Mouse (Mus musculus) kidney, postnatal 0 days (tissue): Measurements from ENCODE around the gene Grm4. TPM values are rescaled to one million over a fixed set of nuclear protein-coding genes. Genes with fewer than 3 reads are reported as not detected.

Source experiments
- ATAC-seq: fragments of 200-750 bp; cut with Nextera tagmentation; replicated peaks from 2 replicates; pipeline ENCODE4 v1.8.0; 2017; ENCODE audit warnings: low read depth, moderate number of reproducible peaks, moderate TSS enrichment, moderate library complexity; ENCODE audit not compliant: low FRiP score
- DNase-seq: peaks from one replicate; pipeline ENCODE4 v3.0.0-alpha.2; 2016; ENCODE audit warnings: low spot score
- H3K27ac ChIP-seq: fragments of 300-500 bp; sonication (generic); 2 replicates; pipeline ENCODE4 v1.5.1; 2014; ENCODE audit warnings: mild to moderate bottlenecking
- H3K27me3 ChIP-seq: fragments of 300-500 bp; sonication (generic); 2 replicates; pipeline ENCODE4 v1.6.1; 2014; ENCODE audit warnings: low read length, mixed read lengths; ENCODE audit not compliant: insufficient read depth
- H3K36me3 ChIP-seq: fragments of 300-500 bp; sonication (generic); 2 replicates; pipeline ENCODE4 v1.6.1; 2014; ENCODE audit warnings: low read length, mixed read lengths; ENCODE audit not compliant: insufficient read depth
- H3K4me1 ChIP-seq: fragments of 300-500 bp; sonication (generic); replicated peaks from 2 replicates; pipeline ENCODE4 v1.6.1; 2014; ENCODE audit warnings: antibody characterized with exemption, low read length, mixed read lengths; ENCODE audit not compliant: insufficient read depth
- H3K4me2 ChIP-seq: fragments of 300-500 bp; sonication (generic); 2 replicates; pipeline ENCODE4 v1.6.1; 2014; ENCODE audit warnings: mild to moderate bottlenecking, low read length, moderate library complexity, mixed read lengths
- H3K4me3 ChIP-seq: fragments of 300-500 bp; sonication (generic); replicated peaks from 2 replicates; pipeline ENCODE4 v1.5.1; 2014; ENCODE audit warnings: low read depth, low read length
- H3K9ac ChIP-seq: fragments of 300-500 bp; sonication (generic); 2 replicates; pipeline ENCODE4 v1.6.1; 2014; ENCODE audit warnings: low read depth, low read length
- H3K9me3 ChIP-seq: fragments of 300-500 bp; sonication (generic); replicated peaks from 2 replicates; pipeline ENCODE4 v1.6.1; 2016; ENCODE audit warnings: low read length, inconsistent platforms, mixed read lengths
- CTCF ChIP-seq: IDR thresholded peaks from 2 replicates; pipeline ENCODE4 v1.5.1; 2016; ENCODE audit warnings: antibody characterized with exemption, low read depth, mild to moderate bottlenecking, moderate library complexity
- WGBS: fragments of 180-500 bp; shearing (Covaris S2); extraction: QIAGEN DNeasy Blood & Tissue Kit; methylation state at CpG from one replicate; pipeline ENCODE4 v1.1.7; 2014; 5-methylcytosine and 5-hydroxymethylcytosine counted together
- polyA plus RNA-seq: library from polyadenylated mRNA; unstranded; fragments of >200 nt; fragmentation: Nextera tagmentation; extraction: Ambion mirVana; gene quantifications from 2 replicates; pipeline ENCODE4 v1.2.1, GENCODE M21; 2015

Grm4 gene
- polyA plus RNA-seq, 1 experiment from 2014 or later: 1.3 TPM

- peak within 1 kb of the TSS; percentile 96 for H3K27ac ChIP-seq
- TF ChIP-seq CTCF: no peak
Observed at GRCm38 (mm10) chr17:27556315-27557011, 35.3 kb upstream of the Grm4 start, which contains the start of gene Hmga1. TSS of gene Hmga1 (plus strand) at chr17:27556497.

GRCm38 (mm10) chr17:27555512-27556172, 34.4 kb upstream of the Grm4 start:
- peak; percentile 92 for DNase-seq
- Histone ChIP-seq H3K27me3 (no peaks in the 10 kb centered on the region), H3K4me1 (peaks cover 18% of the 10 kb centered on the region), H3K9ac (peak overlapping the region; percentile 88), H3K9me3 (no peaks in the 10 kb centered on the region), H3K27ac (peak overlapping the region; percentile 96), H3K4me2 (peak overlapping the region; percentile 91), H3K4me3 (peak overlapping the region; percentile 77), H3K36me3 (no peaks in the 10 kb centered on the region)
- peak; percentile 51 for ATAC-seq
- under 1% methylated on average over 55 of the region's 55 CpGs for WGBS
- 0 out of 2 replicates have a peak, but pooled peaks have one; percentile 9 for TF ChIP-seq CTCF

More at GRCm38 (mm10) chr17:27556315-27557011, 35.3 kb upstream of the Grm4 start, which contains the start of gene Hmga1:
- H3K27me3 ChIP-seq: no peaks in the 10 kb centered on the region
- under 1% methylated on average over 78 of the region's 79 CpGs for WGBS
- H3K4me1 ChIP-seq: peaks cover 18% of the 10 kb centered on the region
- H3K36me3 ChIP-seq: no peaks in the 10 kb centered on the region
- H3K4me2 ChIP-seq: peak within 1 kb of the TSS; percentile 91
- peak within 1 kb of the TSS; percentile 88 for H3K9ac ChIP-seq
- ATAC-seq: peak; percentile 62
- DNase-seq: peak; percentile 90
- peak within 1 kb of the TSS; percentile 77 for H3K4me3 ChIP-seq
- H3K9me3 ChIP-seq: no peaks in the 10 kb centered on the region

- no peak for TF ChIP-seq CTCF
- ATAC-seq: peak; percentile 27
- Histone ChIP-seq H3K36me3 (no peaks in the 10 kb centered on the region), H3K4me1 (peaks cover 18% of the 10 kb centered on the region), H3K4me2 (peak overlapping the region; percentile 91), H3K9ac (peak overlapping the region; percentile 88), H3K4me3 (peak overlapping the region; percentile 77), H3K27me3 (no peaks in the 10 kb centered on the region), H3K9me3 (no peaks in the 10 kb centered on the region), H3K27ac (peak overlapping the region; percentile 96)
- DNase-seq: peak; percentile 79
- 1% methylated on average over 35 of the region's 39 CpGs for WGBS
Observed at GRCm38 (mm10) chr17:27555075-27555511, 33.9 kb upstream of the Grm4 start.

DNA sequence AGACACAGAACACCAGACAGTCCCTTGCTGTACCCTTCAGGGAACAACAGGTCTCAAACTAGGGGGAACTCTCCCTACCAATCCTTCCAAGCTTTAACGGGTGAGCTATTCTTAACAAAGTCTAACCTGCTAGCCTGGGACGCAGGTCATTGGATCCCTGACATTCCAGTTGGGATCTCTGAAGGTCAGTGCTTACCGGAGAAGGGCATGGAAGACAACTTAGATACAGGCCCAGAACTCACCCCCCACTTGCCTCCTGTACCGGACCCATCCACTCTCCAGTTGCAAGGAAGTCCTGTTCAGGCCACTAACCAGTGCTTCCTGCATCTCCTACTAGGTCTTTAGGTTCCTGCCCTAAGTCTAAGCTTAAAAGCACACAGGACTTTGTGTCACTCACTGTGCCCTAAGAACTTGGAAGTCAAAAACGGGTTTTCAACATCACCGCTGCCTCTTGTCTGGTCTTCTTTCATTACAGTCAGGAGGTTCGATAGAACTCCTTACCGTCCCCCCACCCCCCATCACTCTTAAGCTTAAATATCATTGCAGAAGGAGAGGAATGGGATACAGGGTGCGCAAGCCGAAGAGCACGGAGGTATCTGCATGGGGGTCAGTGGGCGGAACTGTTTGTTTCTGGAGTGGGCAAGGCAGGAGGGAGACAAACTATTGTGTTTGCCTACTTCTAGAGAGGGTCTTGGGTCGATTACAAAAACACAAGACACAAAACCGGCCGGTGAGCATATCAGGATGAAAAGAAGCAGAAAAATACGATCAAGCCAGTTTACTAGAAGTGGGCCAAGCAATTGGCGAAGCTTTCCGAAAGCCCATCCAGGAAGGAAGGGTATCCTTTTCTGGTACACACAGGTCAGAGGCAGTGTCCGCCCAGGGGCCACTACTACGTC, 33.1 kb upstream of the Grm4 start:
- peak overlapping the region; percentile 88 for H3K9ac ChIP-seq
- no peak for TF ChIP-seq CTCF
- ATAC-seq: no peak

GRCm38 (mm10) chr17:27552215-27553201, 31.3 kb upstream of the Grm4 start:
- peaks cover 16% of the 10 kb centered on the region for H3K4me1 ChIP-seq
- H3K9ac ChIP-seq: no peak overlapping the region
- no peak for TF ChIP-seq CTCF
- no peaks in the 10 kb centered on the region for H3K36me3 ChIP-seq
- H3K27ac ChIP-seq: no peak overlapping the region
- no peak for ATAC-seq
- H3K4me2 ChIP-seq: no peak overlapping the region
- WGBS: 76% methylated on average over 23 of the region's 23 CpGs
- H3K27me3 ChIP-seq: no peaks in the 10 kb centered on the region
- no peak for DNase-seq
- H3K9me3 ChIP-seq: no peaks in the 10 kb centered on the region
- no peak overlapping the region for H3K4me3 ChIP-seq

More for the DNA sequence above, 33.1 kb upstream of the Grm4 start:
- H3K4me1 ChIP-seq: peaks cover 19% of the 10 kb centered on the region
- peak overlapping the region; percentile 96 for H3K27ac ChIP-seq
- DNase-seq: no peak
- H3K27me3 ChIP-seq: no peaks in the 10 kb centered on the region
- H3K9me3 ChIP-seq: no peaks in the 10 kb centered on the region
- H3K36me3 ChIP-seq: no peaks in the 10 kb centered on the region
- 0 out of 2 replicates have a peak overlapping the region, but pooled peaks have one; percentile 77 for H3K4me3 ChIP-seq
- 56% methylated on average over 20 of the region's 20 CpGs for WGBS
- peak overlapping the region; percentile 91 for H3K4me2 ChIP-seq
